Mouse (Mus musculus) MEL (cell line): ENCODE data around the gene Ybx2. TPM values are rescaled to one million over a fixed set of nuclear protein-coding genes. Genes with fewer than 3 reads are reported as not detected.
A peak's percentile ranks its signal among the peaks of the same experiment; 100 is the strongest.

Experiments used
- DNase-seq: peaks from one replicate; pipeline ENCODE4 v3.0.0; 2011; ENCODE audit warnings: low read depth, low spot score
- H3K27ac ChIP-seq: 2 replicates; pipeline ENCODE4 v1.5.1; 2012; ENCODE audit warnings: low read depth, mild to moderate bottlenecking, control low read depth, low read length, moderate library complexity; ENCODE audit not compliant: control insufficient read depth
- H3K27me3 ChIP-seq, 2 experiments: fragments of 150-350 bp in 1 of 2; sonication (generic) in 1 of 2; 2 replicates each; pipeline ENCODE4 v1.6.1; 2012; ENCODE audit warnings: low read length in 2 of 2, mild to moderate bottlenecking in 2 of 2, improper control_type of control experiment in 1 of 2, moderate library complexity in 1 of 2; ENCODE audit not compliant: insufficient read depth in 2 of 2, control insufficient read depth in 1 of 2
- H3K36me3 ChIP-seq, 2 experiments: 2 replicates each; pipeline ENCODE4 v1.6.1; 2012 to 2014; ENCODE audit warnings: low read length in 2 of 2, improper control_type of control experiment in 1 of 2, inconsistent platforms in 1 of 2, mild to moderate bottlenecking in 1 of 2; ENCODE audit not compliant: insufficient read depth in 2 of 2, control insufficient read depth in 1 of 2
- H3K4me1 ChIP-seq, 2 experiments: fragments of 150-350 bp in 1 of 2; sonication (generic) in 1 of 2; 2 replicates each; pipeline ENCODE4 v1.6.1; 2012; ENCODE audit warnings: low read length in 2 of 2, improper control_type of control experiment in 1 of 2, mild to moderate bottlenecking in 1 of 2; ENCODE audit not compliant: insufficient read depth in 2 of 2, control insufficient read depth in 1 of 2
- H3K4me3 ChIP-seq, 2 experiments: fragments of 150-350 bp in 1 of 2; sonication (generic) in 1 of 2; 2 replicates each; pipeline ENCODE4 v1.5.1; 2012; ENCODE audit warnings: low read depth in 2 of 2, low read length in 2 of 2, mild to moderate bottlenecking in 2 of 2, moderate library complexity in 2 of 2, control low read depth in 1 of 2, improper control_type of control experiment in 1 of 2; ENCODE audit not compliant: control insufficient read depth in 1 of 2, insufficient read depth in 1 of 2
- H3K79me2 ChIP-seq: 2 replicates; pipeline ENCODE4 v1.6.1; 2012; ENCODE audit warnings: mild to moderate bottlenecking, low read length, moderate library complexity; ENCODE audit not compliant: control insufficient read depth, poor library complexity, insufficient read depth
- H3K9ac ChIP-seq: 2 replicates; pipeline ENCODE4 v1.6.1; 2012; ENCODE audit warnings: low read depth, mild to moderate bottlenecking, control low read depth, low read length, moderate library complexity; ENCODE audit not compliant: control insufficient read depth, poor library complexity, severe bottlenecking
- H3K9me3 ChIP-seq: fragments of 150-350 bp; sonication (generic); replicated peaks from 2 replicates; pipeline ENCODE4 v1.6.1; 2012; ENCODE audit warnings: mild to moderate bottlenecking, low read length, improper control_type of control experiment, moderate library complexity; ENCODE audit not compliant: insufficient read depth
- BHLHE40 ChIP-seq: IDR thresholded peaks from 2 replicates; pipeline ENCODE4 v1.6.1; 2012; ENCODE audit warnings: low read depth, mild to moderate bottlenecking, inconsistent platforms, low read length, improper control_type of control experiment, borderline replicate concordance
- CHD1 ChIP-seq: IDR thresholded peaks from 2 replicates; pipeline ENCODE4 v1.6.1; 2012; ENCODE audit warnings: low read depth, mild to moderate bottlenecking, inconsistent platforms, low read length, improper control_type of control experiment
- CHD2 ChIP-seq: IDR thresholded peaks from 2 replicates; pipeline ENCODE4 v1.6.1; 2011; ENCODE audit warnings: low read length, improper control_type of control experiment
- CTCF ChIP-seq, 3 experiments: IDR thresholded peaks in 2 of 3; conservative IDR thresholded peaks in 1 of 3; 2 replicates each; pipeline ENCODE4 v1.5.1; 2011 to 2012; ENCODE audit warnings: low read length in 3 of 3, low read depth in 2 of 3, mild to moderate bottlenecking in 2 of 3, improper control_type of control experiment in 1 of 3, inconsistent platforms in 1 of 3, mixed read lengths in 1 of 3, moderate library complexity in 1 of 3; ENCODE audit not compliant: control insufficient read depth in 1 of 3, insufficient read depth in 1 of 3, poor library complexity in 1 of 3, severe bottlenecking in 1 of 3
- ELF1 ChIP-seq: IDR thresholded peaks from 2 replicates; pipeline ENCODE4 v1.6.1; 2014; ENCODE audit warnings: low read depth, mild to moderate bottlenecking, inconsistent platforms, low read length, improper control_type of control experiment, moderate library complexity
- EP300 ChIP-seq, 2 experiments: IDR thresholded peaks; 2 replicates each; pipeline ENCODE4 v1.6.1; 2011; ENCODE audit warnings: improper control_type of control experiment in 2 of 2, low read length in 2 of 2, low read depth in 1 of 2, mild to moderate bottlenecking in 1 of 2
- ETS1 ChIP-seq: IDR thresholded peaks from 2 replicates; pipeline ENCODE4 v1.6.1; 2012; ENCODE audit warnings: low read depth, mild to moderate bottlenecking, inconsistent platforms, low read length, improper control_type of control experiment, moderate library complexity
- GABPA ChIP-seq: IDR thresholded peaks from 2 replicates; pipeline ENCODE4 v1.6.1; 2012; ENCODE audit warnings: low read depth, mild to moderate bottlenecking, inconsistent platforms, low read length, improper control_type of control experiment, moderate library complexity
- GATA1 ChIP-seq: IDR thresholded peaks from 2 replicates; pipeline ENCODE4 v1.6.1; 2011; ENCODE audit warnings: low read depth, low read length, improper control_type of control experiment
- HCFC1 ChIP-seq: IDR thresholded peaks from 2 replicates; pipeline ENCODE4 v1.6.1; 2012; ENCODE audit warnings: low read depth, mild to moderate bottlenecking, inconsistent platforms, low read length, improper control_type of control experiment, moderate library complexity
- JUND ChIP-seq: IDR thresholded peaks from 2 replicates; pipeline ENCODE4 v1.6.1; 2011; ENCODE audit warnings: low read depth, mild to moderate bottlenecking, improper control_type of control experiment, low read length
- KAT2A ChIP-seq: conservative IDR thresholded peaks from 2 replicates; pipeline ENCODE4 v1.6.1; 2012; ENCODE audit warnings: low read depth, low read length, improper control_type of control experiment, inconsistent platforms
- MAFK ChIP-seq: IDR thresholded peaks from 2 replicates; pipeline ENCODE4 v1.6.1; 2011; ENCODE audit warnings: low read depth, mild to moderate bottlenecking, low read length, improper control_type of control experiment, borderline replicate concordance
- MAX ChIP-seq: IDR thresholded peaks from 2 replicates; pipeline ENCODE4 v1.6.1; 2011; ENCODE audit warnings: low read length, improper control_type of control experiment
- MAZ ChIP-seq: IDR thresholded peaks from 2 replicates; pipeline ENCODE4 v1.6.1; 2012; ENCODE audit warnings: low read depth, mild to moderate bottlenecking, inconsistent platforms, low read length, improper control_type of control experiment
- MEF2A ChIP-seq: IDR thresholded peaks from 2 replicates; pipeline ENCODE4 v1.6.1; 2014; ENCODE audit warnings: low read depth, mild to moderate bottlenecking, inconsistent platforms, low read length, improper control_type of control experiment; ENCODE audit not compliant: poor library complexity, insufficient replicate concordance, severe bottlenecking; ENCODE audit errors: extremely low read depth
- MXI1 ChIP-seq: IDR thresholded peaks from 2 replicates; pipeline ENCODE4 v1.6.1; 2011; ENCODE audit warnings: mild to moderate bottlenecking, low read depth, low read length, improper control_type of control experiment
- MYB ChIP-seq: IDR thresholded peaks from 2 replicates; pipeline ENCODE4 v1.6.1; 2011; ENCODE audit warnings: mild to moderate bottlenecking, low read depth, low read length, improper control_type of control experiment
- MYC ChIP-seq: IDR thresholded peaks from 2 replicates; pipeline ENCODE4 v1.6.1; 2011; ENCODE audit warnings: low read depth, mild to moderate bottlenecking, low read length, improper control_type of control experiment, moderate library complexity
- NRF1 ChIP-seq: IDR thresholded peaks from 2 replicates; pipeline ENCODE4 v1.6.1; 2014; ENCODE audit warnings: low read depth, mild to moderate bottlenecking, inconsistent platforms, low read length, improper control_type of control experiment, moderate library complexity; ENCODE audit not compliant: poor library complexity, insufficient read depth, severe bottlenecking
- POLR2A ChIP-seq, 2 experiments: IDR thresholded peaks; 2 replicates each; pipeline ENCODE4 v1.6.1; 2011 to 2012; ENCODE audit warnings: low read length in 2 of 2, mild to moderate bottlenecking in 2 of 2, control low read depth in 1 of 2, improper control_type of control experiment in 1 of 2, low read depth in 1 of 2, moderate library complexity in 1 of 2; ENCODE audit not compliant: control insufficient read depth in 1 of 2, insufficient read depth in 1 of 2, poor library complexity in 1 of 2
- POLR2AphosphoS2 ChIP-seq: IDR thresholded peaks from 2 replicates; pipeline ENCODE4 v1.6.1; 2011; ENCODE audit warnings: low read length, improper control_type of control experiment
- POLR2AphosphoS5 ChIP-seq: IDR thresholded peaks from 2 replicates; pipeline ENCODE4 v1.6.1; 2012; ENCODE audit warnings: low read depth, borderline replicate concordance, mild to moderate bottlenecking, inconsistent platforms, low read length, moderate library complexity, mixed read lengths
- RCOR1 ChIP-seq: IDR thresholded peaks from 2 replicates; pipeline ENCODE4 v1.6.1; 2012; ENCODE audit warnings: low read depth, mild to moderate bottlenecking, inconsistent platforms, low read length, improper control_type of control experiment
- SIN3A ChIP-seq: IDR thresholded peaks from 2 replicates; pipeline ENCODE4 v1.6.1; 2012; ENCODE audit warnings: low read length, improper control_type of control experiment, inconsistent platforms
- SMC3 ChIP-seq: IDR thresholded peaks from 2 replicates; pipeline ENCODE4 v1.6.1; 2011; ENCODE audit warnings: low read depth, low read length, improper control_type of control experiment
- TAL1 ChIP-seq: IDR thresholded peaks from 2 replicates; pipeline ENCODE4 v1.6.1; 2012; ENCODE audit warnings: mild to moderate bottlenecking, inconsistent platforms, low read length, moderate library complexity, mixed read lengths
- TCF12 ChIP-seq: IDR thresholded peaks from 2 replicates; pipeline ENCODE4 v1.6.1; 2014; ENCODE audit warnings: low read depth, mild to moderate bottlenecking, inconsistent platforms, low read length, improper control_type of control experiment, moderate library complexity
- UBTF ChIP-seq: IDR thresholded peaks from 2 replicates; pipeline ENCODE4 v1.6.1; 2012; ENCODE audit warnings: low read depth, mild to moderate bottlenecking, inconsistent platforms, low read length, improper control_type of control experiment, moderate library complexity, borderline replicate concordance; ENCODE audit not compliant: insufficient read depth
- USF1 ChIP-seq: IDR thresholded peaks from 2 replicates; pipeline ENCODE4 v1.6.1; 2014; ENCODE audit warnings: low read depth, mild to moderate bottlenecking, inconsistent platforms, low read length, improper control_type of control experiment, moderate library complexity
- USF2 ChIP-seq, 2 experiments: IDR thresholded peaks; 2 replicates each; pipeline ENCODE4 v1.6.1; 2011 to 2012; ENCODE audit warnings: improper control_type of control experiment in 2 of 2, low read length in 2 of 2, borderline replicate concordance in 1 of 2, inconsistent platforms in 1 of 2, low read depth in 1 of 2, mild to moderate bottlenecking in 1 of 2; ENCODE audit not compliant: insufficient read depth in 1 of 2
- ZC3H11A ChIP-seq: IDR thresholded peaks from 2 replicates; pipeline ENCODE4 v1.6.1; 2012; ENCODE audit warnings: low read depth, mild to moderate bottlenecking, inconsistent platforms, low read length, improper control_type of control experiment
- ZKSCAN1 ChIP-seq: IDR thresholded peaks from 2 replicates; pipeline ENCODE4 v1.6.1; 2012; ENCODE audit warnings: low read depth, mild to moderate bottlenecking, inconsistent platforms, low read length, improper control_type of control experiment, moderate library complexity
- ZMIZ1 ChIP-seq: IDR thresholded peaks from 2 replicates; pipeline ENCODE4 v1.6.1; 2012; ENCODE audit warnings: low read depth, mild to moderate bottlenecking, inconsistent platforms, low read length, improper control_type of control experiment, moderate library complexity
- polyA plus RNA-seq, 2 experiments: library from polyadenylated mRNA; stranded (reverse) in 1 of 2; unstranded in 1 of 2; fragments of >175 nt in 1 of 2; fragments of >200 nt in 1 of 2; gene quantifications; 2 replicates each; pipeline versions ENCODE4 v1.2.1 to v1.2.4; 2012; ENCODE audit warnings: low replicate concordance in 2 of 2, low read depth in 1 of 2; ENCODE audit not compliant: insufficient read length in 2 of 2, insufficient read depth in 1 of 2, missing spikeins in 1 of 2
- total RNA-seq: library from RNA; depleted of rRNA; stranded (reverse); fragments of 300-350 nt; gene quantifications from 2 replicates; pipeline ENCODE4 v1.2.3, GENCODE M21; 2012

Ybx2 gene
- total and polyA plus RNA-seq, 3 experiments, result 0.50 to 0.92 TPM; not detected in 1

DNA sequence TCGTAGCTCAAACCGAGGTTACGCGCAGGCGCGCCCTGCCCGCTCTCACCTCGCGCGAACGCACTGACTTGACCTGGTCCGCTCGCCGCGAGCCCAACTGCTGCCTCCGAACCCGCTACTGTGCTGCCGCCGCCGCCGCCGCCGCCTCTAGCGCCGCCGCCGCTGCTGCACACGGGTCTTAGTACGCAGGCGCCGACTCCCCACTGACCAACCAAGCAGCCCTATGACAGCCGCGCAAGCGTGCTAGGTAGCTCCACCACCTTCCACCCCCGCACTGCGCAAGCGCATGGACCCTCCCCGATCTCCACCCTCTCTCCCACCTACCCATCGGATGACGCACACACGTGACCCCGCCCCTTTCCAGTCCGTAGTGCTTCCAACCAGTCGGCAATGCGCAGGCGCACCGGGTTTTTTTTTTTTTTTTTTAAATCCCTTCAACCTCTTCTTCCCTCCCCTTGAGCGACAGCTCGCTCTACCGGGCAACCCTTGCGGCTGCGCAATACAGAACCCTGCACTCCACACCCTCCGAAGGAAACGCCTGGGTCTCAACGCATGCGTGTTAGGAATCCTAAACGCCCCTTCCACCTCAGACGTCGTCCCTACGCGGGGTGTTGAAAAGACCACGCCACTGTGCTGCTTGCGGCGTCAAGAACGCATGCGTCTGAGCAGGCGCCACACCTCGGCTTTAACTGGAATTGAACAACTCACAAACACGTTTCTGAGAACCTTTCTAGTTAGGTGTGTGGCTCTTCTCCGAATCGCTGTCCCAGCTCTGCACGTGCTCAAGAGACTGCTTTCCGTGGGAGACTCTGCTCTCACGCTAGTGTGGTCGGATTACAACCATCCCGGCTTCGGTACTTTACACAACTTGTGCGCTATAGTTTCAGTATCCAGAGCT lies 14.2 kb upstream of the Ybx2 start, which contains the start of gene Eif5a:
Eif5a (minus strand) TSS at position 845 of the 898 bp plus-strand sequence.
- H3K4me1 ChIP-seq, result peaks cover 13 to 35% of the 10 kb centered on the region in 2 experiments
- DNase-seq, result peak; percentile 100
- TF ChIP-seq TCF12 (peak; percentile 70), ETS1 (peak; percentile 58), CTCF (IDR thresholded peaks at IDR 0.05 in 2 of 3, conservative IDR thresholded peaks at IDR 0.05 in 1 of 3; ENCODE audit: control insufficient read depth in 1 of 3, insufficient read depth in 1 of 3, low read depth in 2 of 3, low read length in 3 of 3, poor library complexity in 1 of 3, severe bottlenecking in 1 of 3) (peak; percentile 49 to 62 (median 59)), KAT2A (no peak; the same call in 1 of the 2 replicates), BHLHE40 (peak; percentile 94), CHD2 (no peak), MAZ (peak; percentile 56), USF1 (peak; percentile 97), ZKSCAN1 (peak; percentile 66; the same call in 1 of the 2 replicates), MAX (peak; percentile 98), EP300 (IDR thresholded peaks at IDR 0.05; ENCODE audit: low read depth in 1 of 2, low read length in 2 of 2) (0 out of 4 replicates have a peak, but pooled peaks of 1 of the 2 experiments have one; percentile 26), GATA1 (no peak), TAL1 (no peak), USF2 (IDR thresholded peaks at IDR 0.05; ENCODE audit: borderline replicate concordance in 1 of 2, insufficient read depth in 1 of 2, low read depth in 1 of 2, low read length in 2 of 2) (peak; percentile 67 to 86; a peak in 3 of 4 replicates), SMC3 (peak; percentile 21; the same call in 1 of the 2 replicates), SIN3A (peak; percentile 96), ELF1 (peak; percentile 67), MEF2A (no peak), CHD1 (no peak), ZC3H11A (no peak), ZMIZ1 (peak; percentile 95), MAFK (no peak), UBTF (no peak), MYC (peak; percentile 100), RCOR1 (no peak; the same call in 1 of the 2 replicates), JUND (no peak), POLR2AphosphoS5 (peak; percentile 88; the same call in 1 of the 2 replicates), POLR2A (IDR thresholded peaks at IDR 0.05; ENCODE audit: control insufficient read depth in 1 of 2, insufficient read depth in 1 of 2, low read depth in 1 of 2, low read length in 2 of 2, poor library complexity in 1 of 2) (peak; percentile 95 to 99), GABPA (no peak), POLR2AphosphoS2 (peak; percentile 99), MXI1 (peak; percentile 98), MYB (no peak), HCFC1 (peak; percentile 84; the same call in 1 of the 2 replicates), NRF1 (peak; percentile 80)

More for the DNA sequence above, 14.2 kb upstream of the Ybx2 start, which contains the start of gene Eif5a:
- peak within 1 kb of the TSS; percentile 98 for H3K27ac ChIP-seq
- H3K36me3 ChIP-seq, result peaks cover 22 to 46% of the 10 kb centered on the region in 2 experiments
- H3K9me3 ChIP-seq, result no peaks in the 10 kb centered on the region
- H3K27me3 ChIP-seq, result no peaks in the 10 kb centered on the region
- H3K79me2 ChIP-seq, result peaks cover 42% of the 10 kb centered on the region
- H3K9ac ChIP-seq, result peak within 1 kb of the TSS; percentile 89
- peak within 1 kb of the TSS; percentile 77 to 96 for H3K4me3 ChIP-seq
